Mouse (Mus musculus) CH12F3 (cell line): Measurements from ENCODE around the gene Tfap4.

ENCODE experiments used
- in situ Hi-C: fragments of 300-500 bp; cut with MboI; formaldehyde crosslinking; loops from 2 replicates; pipeline ENCODE4 v1.14.3; 2020; ENCODE audit warnings: low sequenced_read_pairs

The Tfap4 gene

GRCm38 (mm10) chr16:4521735-4522530, 37.7 kb downstream of the Tfap4 start:
- in situ Hi-C loops, result no loop called here

- in situ Hi-C loops, result no loop called here
These were observed 38.5 kb downstream of the Tfap4 start for GRCm38 (mm10) chr16:4521074-4521667.

DNA sequence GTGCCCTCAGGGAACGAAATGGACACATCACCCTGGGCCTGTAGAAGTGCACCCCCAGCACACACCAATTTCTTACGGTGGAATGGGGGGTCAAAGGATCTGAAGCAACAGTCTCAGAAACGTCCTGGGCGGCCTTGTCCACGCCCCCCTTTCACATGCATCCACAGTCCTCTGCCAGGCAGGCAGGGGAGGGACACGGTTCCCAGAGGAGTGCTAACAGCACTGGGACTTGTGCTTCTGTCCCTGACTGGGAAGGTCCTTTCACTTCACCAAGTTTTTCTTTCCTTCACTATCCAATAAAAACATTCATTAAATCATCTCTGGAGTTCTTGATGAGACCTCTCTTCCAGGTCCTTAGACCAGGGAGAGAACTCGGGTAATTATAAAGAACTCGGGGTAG, 39.0 kb downstream of the Tfap4 start:
- in situ Hi-C loops, result no loop called here

- in situ Hi-C loops, result no loop called here
These were observed 39.8 kb downstream of the Tfap4 start for GRCm38 (mm10) chr16:4519825-4520224.

DNA sequence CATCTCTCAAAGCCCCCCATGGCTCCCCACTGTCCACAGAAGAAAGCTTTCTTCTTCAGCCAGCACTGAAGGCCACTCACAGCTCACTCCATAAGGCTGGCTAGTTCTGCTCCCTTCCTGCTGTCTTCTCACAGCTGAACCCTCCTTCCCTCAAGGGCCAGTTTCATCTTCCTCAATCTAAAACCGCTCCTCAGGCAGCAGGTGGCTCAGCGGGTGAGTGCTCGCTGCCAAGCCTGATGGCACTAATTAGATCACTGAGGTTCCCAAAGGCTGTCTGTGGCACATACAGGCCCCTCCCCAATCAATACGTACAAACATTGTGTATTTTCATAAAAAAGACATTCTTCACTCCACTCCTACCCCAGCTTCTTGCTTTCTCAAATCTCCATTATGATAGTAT, 40.5 kb downstream of the Tfap4 start:
- in situ Hi-C loops, result no loop called here

- in situ Hi-C loops, result no loop called here
These were observed 41.7 kb downstream of the Tfap4 start for GRCm38 (mm10) chr16:4517906-4518305.

DNA sequence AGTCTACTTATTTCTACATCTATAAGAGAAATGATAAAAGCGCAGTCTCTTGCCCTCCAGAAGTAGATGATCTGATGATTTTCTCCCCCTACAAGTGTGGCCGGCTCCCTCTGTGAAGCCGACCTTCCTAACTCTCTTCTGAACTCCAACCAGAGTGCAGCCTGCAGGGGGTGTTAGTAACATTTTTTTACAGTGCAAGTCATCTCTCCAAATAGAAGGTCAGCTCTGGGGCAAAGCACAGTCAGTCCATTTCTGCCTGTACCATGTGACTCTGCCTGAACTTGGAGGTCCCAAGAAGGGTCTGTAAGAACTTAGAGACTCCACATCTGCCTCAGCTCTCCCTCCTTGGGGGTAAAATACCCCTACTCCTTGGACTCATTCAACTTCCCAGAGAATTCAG, 45.3 kb downstream of the Tfap4 start:
- in situ Hi-C loops, result no loop called here

DNA sequence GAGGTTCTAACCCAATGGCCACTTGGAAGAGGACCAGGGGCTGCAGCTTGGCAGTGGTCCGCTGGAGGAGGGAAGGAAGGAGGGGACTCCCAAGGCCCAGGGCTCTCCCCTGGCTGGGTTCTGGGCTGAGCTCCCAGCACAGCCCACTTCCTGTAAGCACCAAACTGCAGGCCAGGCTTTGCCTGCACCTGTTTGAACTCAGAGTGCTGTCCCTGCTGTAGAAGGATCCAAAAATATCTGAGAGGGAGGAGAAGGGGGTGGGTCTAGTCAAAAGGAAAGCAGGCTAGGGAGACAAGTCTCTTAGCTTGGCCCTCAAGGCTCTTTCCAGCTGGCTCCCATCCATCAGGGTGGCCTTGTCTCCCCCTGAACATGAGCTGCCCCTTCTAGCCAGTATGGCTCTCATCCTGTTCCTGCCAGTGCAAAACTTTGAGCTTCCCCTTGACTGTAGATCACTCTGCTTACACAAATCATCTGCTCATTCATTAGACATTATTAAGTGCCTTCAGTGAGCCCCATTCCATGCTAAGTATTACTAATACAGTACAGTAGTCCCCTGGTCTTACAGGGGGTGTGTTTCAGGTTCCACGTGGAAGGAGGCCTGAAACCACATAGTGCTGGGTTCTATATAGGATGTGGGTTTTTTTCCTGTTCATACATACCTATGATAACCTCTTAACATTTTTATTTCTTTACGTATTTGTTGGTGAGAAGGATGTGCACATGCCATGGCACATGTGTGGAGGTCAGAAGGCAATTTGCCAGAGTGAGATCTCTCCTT, 46.8 kb downstream of the Tfap4 start:
- in situ Hi-C loops, result no loop called here

GRCm38 (mm10) chr16:4511371-4511770, 48.3 kb downstream of the Tfap4 start:
- in situ Hi-C loops, result no loop called here

- in situ Hi-C loops, result no loop called here
These were observed 53.5 kb downstream of the Tfap4 start for GRCm38 (mm10) chr16:4506181-4506580.

DNA sequence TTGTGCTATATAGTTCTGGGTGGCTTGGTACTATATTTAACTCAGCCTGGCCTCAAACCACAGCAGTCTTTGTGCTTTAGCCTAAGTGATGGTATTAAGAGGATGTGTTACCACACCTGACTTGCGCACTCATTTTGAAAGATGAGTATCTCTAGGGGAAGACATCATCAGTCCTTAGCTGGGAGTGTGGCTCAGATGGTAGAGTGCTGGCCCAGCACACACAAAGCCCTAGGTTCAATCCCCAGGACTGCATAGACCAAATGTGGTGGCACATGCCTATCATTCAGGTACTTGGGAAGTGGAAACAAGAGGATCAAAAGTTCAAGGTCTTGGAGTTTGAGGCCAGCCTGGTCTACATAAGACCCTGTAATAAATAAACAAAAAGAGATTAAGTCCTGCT, 56.2 kb downstream of the Tfap4 start:
- in situ Hi-C loops, result no loop called here

DNA sequence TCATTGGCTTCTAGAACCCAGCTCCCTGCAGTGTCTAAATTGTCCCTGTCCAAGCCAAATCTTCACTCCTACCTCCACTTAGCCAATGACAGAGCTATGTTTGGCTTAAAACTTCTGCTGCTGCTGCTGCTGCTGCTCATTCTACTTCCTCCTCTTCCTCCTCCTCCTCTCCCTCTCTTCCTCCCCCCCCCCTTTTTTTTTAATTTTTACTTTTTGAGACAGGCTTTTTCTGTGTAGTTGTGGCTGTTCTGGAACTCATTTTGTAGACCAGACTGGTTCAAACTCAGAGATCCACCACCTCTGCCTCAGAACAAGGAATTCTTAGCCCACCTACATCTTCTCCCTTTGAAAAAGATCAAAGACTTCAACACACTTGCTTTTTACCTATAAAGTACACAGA, 57.1 kb downstream of the Tfap4 start:
- in situ Hi-C loops, result no loop called here

- in situ Hi-C loops, result no loop called here
These were observed 58.0 kb downstream of the Tfap4 start for GRCm38 (mm10) chr16:4501703-4502102.

- in situ Hi-C loops, result no loop called here
These were observed 58.9 kb downstream of the Tfap4 start for GRCm38 (mm10) chr16:4500598-4501385.

DNA sequence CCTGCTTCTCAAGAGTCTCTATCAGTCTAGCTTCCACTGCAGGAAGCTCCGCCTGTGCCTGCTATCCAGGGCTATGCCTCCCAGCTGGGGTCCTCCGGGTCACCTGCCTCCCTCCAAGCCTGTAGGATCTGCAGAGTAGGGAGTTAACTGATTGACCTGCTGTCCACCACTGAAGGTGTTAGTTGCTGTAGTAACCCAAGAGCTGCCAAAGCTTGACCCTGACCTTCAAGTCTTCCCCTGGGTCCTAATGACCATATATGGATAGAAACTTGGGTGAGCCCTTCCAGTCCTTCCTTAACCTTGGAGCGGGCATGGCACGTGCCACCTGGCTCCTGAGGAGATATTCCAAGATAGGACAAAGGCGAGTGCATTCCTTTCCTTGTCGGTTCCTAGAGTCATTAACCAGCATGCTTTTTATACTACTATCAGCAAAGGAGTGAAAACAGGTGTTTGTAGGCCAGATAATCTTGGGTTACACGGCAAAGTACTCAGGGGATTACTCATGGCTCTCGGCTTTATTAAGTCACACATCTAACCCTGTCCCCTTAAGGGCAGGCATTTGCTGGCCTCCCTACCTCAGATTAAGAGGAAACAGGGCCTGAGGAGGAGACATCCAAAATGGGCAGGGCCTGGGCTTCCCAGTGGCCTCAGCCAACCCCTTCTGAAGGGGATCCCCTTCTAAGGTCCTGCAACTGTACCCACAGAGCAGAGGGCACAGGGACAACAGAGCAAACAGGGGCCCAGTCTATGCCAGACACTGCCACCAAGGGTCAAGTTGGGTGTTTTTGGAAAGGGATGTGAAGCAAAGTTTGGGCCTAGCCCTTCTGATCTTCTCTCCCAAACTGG, 61.7 kb downstream of the Tfap4 start:
- in situ Hi-C loops, result loop anchor here (10.0 to 25.0 kb wide), 2 partner anchors 47 to 186 kb away; partner anchors contain the start of gene Srl

DNA sequence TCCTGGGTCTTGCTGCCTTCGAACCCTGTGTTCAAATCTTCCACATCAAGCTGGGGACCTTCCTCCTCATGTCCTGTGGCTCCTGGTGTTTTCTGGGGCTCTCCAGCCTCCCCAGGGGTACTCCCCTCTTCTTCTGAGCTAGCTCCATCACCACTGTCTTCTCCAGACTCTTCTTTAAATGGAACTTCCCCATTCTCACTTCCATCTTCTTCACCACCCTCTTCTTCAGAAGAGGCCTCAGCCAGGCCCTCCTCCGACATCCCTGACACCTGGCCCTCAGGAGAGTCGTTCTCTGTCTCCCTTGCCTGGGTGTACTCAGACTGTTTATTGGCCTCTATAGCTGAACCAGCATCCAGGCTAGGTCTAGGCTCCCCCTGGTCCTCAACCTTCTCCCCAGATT, 63.2 kb downstream of the Tfap4 start:
- in situ Hi-C loops, result loop anchor here (10.0 to 25.0 kb wide), 2 partner anchors 48 to 184 kb away; partner anchors contain the start of gene Srl

DNA sequence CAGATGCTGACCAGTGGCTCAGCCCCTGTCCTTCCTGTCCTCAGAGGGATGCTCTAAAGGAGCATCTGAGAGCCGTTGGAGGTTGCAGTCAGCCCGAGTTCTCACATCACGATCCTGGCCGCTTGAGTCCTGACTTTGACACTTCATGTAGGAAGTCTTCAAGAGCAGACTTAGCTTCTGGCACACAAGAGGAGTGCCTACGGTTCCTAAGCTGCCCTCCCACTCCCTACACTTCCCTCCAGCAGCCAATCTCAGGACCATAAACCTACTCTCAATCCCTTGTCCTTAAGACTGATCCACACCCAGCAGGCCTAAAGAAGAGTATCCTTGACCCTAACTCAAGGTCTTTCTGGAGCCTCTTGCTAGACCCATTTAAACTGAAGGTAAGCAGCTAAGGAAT, 63.8 kb downstream of the Tfap4 start:
- in situ Hi-C loops, result loop anchor here (10.0 to 25.0 kb wide), 2 partner anchors 49 to 184 kb away; partner anchors contain the start of gene Srl
